Mouse (Mus musculus) embryonic facial prominence, embryonic 15.5 days (tissue): ENCODE measurements at regions not wholly inside any gene's neighbourhood (a gene's known extent, or its start where the extent isn't known, plus 50 kb on each side); places are given as distances from the start of the nearest gene placed in this dataset.

Experiments used
- ATAC-seq: fragments of 200-750 bp; cut with Nextera tagmentation; 2 replicates; pipeline ENCODE4 v1.8.0; 2017; ENCODE audit warnings: low read depth, moderate TSS enrichment; ENCODE audit not compliant: insufficient number of reproducible peaks, low FRiP score, low TSS enrichment
- H3K27ac ChIP-seq: fragments of 300-500 bp; sonication (generic); replicated peaks from 2 replicates; pipeline ENCODE4 v1.5.1; 2015; ENCODE audit warnings: mild to moderate bottlenecking, inconsistent platforms
- H3K27me3 ChIP-seq: fragments of 300-500 bp; sonication (generic); 2 replicates; pipeline ENCODE4 v1.6.1; 2015; ENCODE audit warnings: inconsistent platforms
- H3K36me3 ChIP-seq: fragments of 300-500 bp; sonication (generic); 2 replicates; pipeline ENCODE4 v1.6.1; 2015; ENCODE audit warnings: mild to moderate bottlenecking, inconsistent platforms
- H3K4me1 ChIP-seq: fragments of 300-500 bp; sonication (generic); 2 replicates; pipeline ENCODE4 v1.6.1; 2015; ENCODE audit warnings: inconsistent platforms
- H3K4me2 ChIP-seq: fragments of 300-500 bp; sonication (generic); replicated peaks from 2 replicates; pipeline ENCODE4 v1.6.1; 2015; ENCODE audit warnings: mild to moderate bottlenecking, inconsistent platforms
- H3K4me3 ChIP-seq: fragments of 300-500 bp; sonication (generic); replicated peaks from 2 replicates; pipeline ENCODE4 v1.5.1; 2015; ENCODE audit warnings: mild to moderate bottlenecking, inconsistent platforms
- H3K9ac ChIP-seq: fragments of 300-500 bp; sonication (generic); 2 replicates; pipeline ENCODE4 v1.6.1; 2015; ENCODE audit warnings: inconsistent platforms
- H3K9me3 ChIP-seq: fragments of 300-500 bp; sonication (generic); replicated peaks from 2 replicates; pipeline ENCODE4 v1.6.1; 2016; ENCODE audit warnings: inconsistent platforms
- WGBS: fragments of 180-500 bp; shearing (Covaris S2); methylation state at CpG from one replicate; pipeline ENCODE4 v1.1.7; 2015; 5-methylcytosine and 5-hydroxymethylcytosine counted together

- no peak for ATAC-seq
- no peaks in the 10 kb centered on the region for H3K9me3 ChIP-seq
- no peak overlapping the region for H3K4me2 ChIP-seq
- no peaks in the 10 kb centered on the region for H3K4me1 ChIP-seq
- no peaks in the 10 kb centered on the region for H3K36me3 ChIP-seq
- H3K27ac ChIP-seq = no peak overlapping the region
- no peaks in the 10 kb centered on the region for H3K27me3 ChIP-seq
- no peak overlapping the region for H3K4me3 ChIP-seq
- no peak overlapping the region for H3K9ac ChIP-seq
- 53% methylated on average over 9 of the region's 9 CpGs for WGBS
Measured at GRCm38 (mm10) chr12:99039497-99040322, 119.3 kb downstream of the Ttc8 start.

GRCm38 (mm10) chr12:99041606-99042005 lies 121.2 kb downstream of the Ttc8 start:
- Histone ChIP-seq H3K4me1 (no peaks in the 10 kb centered on the region), H3K36me3 (no peaks in the 10 kb centered on the region), H3K9me3 (no peaks in the 10 kb centered on the region), H3K27me3 (no peaks in the 10 kb centered on the region), H3K4me3 (no peak overlapping the region), H3K9ac (no peak overlapping the region), H3K27ac (no peak overlapping the region), H3K4me2 (no peak overlapping the region)
- 51% methylated on average over 4 of the region's 4 CpGs for WGBS
- ATAC-seq = no peak

DNA sequence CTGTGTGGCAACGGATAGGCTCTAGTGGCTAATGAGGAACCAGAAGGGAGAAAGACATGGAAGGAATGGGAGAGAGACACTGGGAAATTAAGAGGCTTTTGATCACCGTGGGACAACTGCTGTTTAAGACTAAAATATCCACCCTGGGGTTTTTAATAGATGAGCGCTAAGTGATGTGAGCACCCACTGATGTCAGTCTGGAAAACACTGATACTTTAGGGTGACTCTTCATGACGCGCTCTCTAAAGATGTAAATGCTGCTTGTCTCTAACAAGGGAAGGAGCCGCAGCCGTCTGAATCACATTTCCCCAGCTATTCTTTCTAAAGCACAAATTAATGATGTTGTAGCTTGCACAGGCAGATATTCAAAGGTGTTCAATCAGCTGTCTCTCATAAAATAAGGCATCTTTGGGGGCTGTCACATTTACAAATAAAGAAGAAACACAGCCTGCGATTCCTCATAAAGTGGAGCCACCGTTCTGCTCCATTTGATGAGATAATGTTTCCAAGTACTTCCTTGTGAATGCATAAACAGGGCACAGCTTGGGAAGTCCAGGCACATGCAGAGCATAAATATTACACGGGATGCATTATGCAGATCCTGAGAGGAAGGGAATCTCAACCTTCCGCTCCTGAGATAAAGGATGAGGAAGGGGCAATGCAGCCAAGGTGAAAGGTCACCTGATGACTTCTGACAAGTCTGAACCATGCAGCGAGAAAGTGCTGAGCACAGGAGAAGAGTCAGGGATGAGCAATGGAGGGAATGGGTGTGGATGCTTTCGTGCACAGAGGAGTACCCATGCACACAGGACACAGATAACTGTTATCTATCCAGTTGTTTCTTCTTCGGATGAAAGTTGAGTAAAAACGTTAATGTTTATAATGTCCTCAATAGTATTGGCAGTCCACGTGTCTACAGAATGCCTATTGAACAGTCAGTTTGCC lies 122.8 kb downstream of the Ttc8 start:
- H3K4me3 ChIP-seq = no peak overlapping the region
- no peaks in the 10 kb centered on the region for H3K9me3 ChIP-seq
- WGBS = 81% methylated on average over 16 of the region's 16 CpGs
- H3K9ac ChIP-seq = no peak overlapping the region
- no peak for ATAC-seq
- H3K36me3 ChIP-seq = no peaks in the 10 kb centered on the region
- no peak overlapping the region for H3K27ac ChIP-seq
- no peaks in the 10 kb centered on the region for H3K27me3 ChIP-seq
- no peaks in the 10 kb centered on the region for H3K4me1 ChIP-seq
- no peak overlapping the region for H3K4me2 ChIP-seq

GRCm38 (mm10) chr12:99044477-99044876 lies 124.1 kb downstream of the Ttc8 start:
- Histone ChIP-seq H3K27me3 (no peaks in the 10 kb centered on the region), H3K36me3 (no peaks in the 10 kb centered on the region), H3K9ac (no peak overlapping the region), H3K9me3 (no peaks in the 10 kb centered on the region), H3K4me2 (no peak overlapping the region), H3K4me1 (no peaks in the 10 kb centered on the region), H3K4me3 (no peak overlapping the region), H3K27ac (no peak overlapping the region)
- ATAC-seq = no peak
- whole genome bisulfite sequencing = 62% methylated on average over 5 of the region's 5 CpGs

GRCm38 (mm10) chr12:99050426-99050825 lies 130.1 kb downstream of the Ttc8 start:
- no peak for ATAC-seq
- H3K27me3 ChIP-seq = no peaks in the 10 kb centered on the region
- no peak overlapping the region for H3K4me2 ChIP-seq
- no peaks in the 10 kb centered on the region for H3K4me1 ChIP-seq
- no peak overlapping the region for H3K4me3 ChIP-seq
- no peak overlapping the region for H3K9ac ChIP-seq
- 60% methylated on average over 2 of the region's 2 CpGs for WGBS
- H3K27ac ChIP-seq = no peak overlapping the region
- H3K36me3 ChIP-seq = no peaks in the 10 kb centered on the region
- no peaks in the 10 kb centered on the region for H3K9me3 ChIP-seq

DNA sequence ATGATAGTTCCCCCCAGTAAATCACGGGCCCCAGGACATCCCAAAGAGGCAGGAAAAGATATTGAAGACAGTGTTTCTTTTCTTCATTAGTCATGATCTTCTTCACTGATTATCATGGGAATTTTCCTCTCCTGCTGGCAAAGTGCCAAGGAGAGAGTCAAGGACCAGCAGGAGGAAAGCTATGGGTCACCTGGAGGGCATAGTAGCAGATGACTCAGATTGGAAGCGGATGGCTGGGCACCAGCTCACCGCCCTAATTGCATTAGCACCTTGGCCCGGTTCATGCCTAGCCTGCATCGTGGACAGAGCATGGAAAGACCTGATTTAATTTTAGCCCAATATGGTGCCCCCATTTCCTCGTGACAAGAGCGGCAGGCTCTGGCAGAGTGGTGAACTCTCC lies 132.2 kb downstream of the Ttc8 start:
- Histone ChIP-seq H3K4me1 (no peaks in the 10 kb centered on the region), H3K4me2 (no peak overlapping the region), H3K27ac (no peak overlapping the region), H3K9ac (no peak overlapping the region), H3K9me3 (no peaks in the 10 kb centered on the region), H3K36me3 (no peaks in the 10 kb centered on the region), H3K27me3 (no peaks in the 10 kb centered on the region), H3K4me3 (no peak overlapping the region)
- WGBS = 79% methylated on average over 7 of the region's 7 CpGs
- no peak for ATAC-seq

GRCm38 (mm10) chr12:99057521-99057920 lies 137.1 kb downstream of the Ttc8 start:
- no peak overlapping the region for H3K27ac ChIP-seq
- H3K36me3 ChIP-seq = no peaks in the 10 kb centered on the region
- no peak overlapping the region for H3K4me3 ChIP-seq
- no peaks in the 10 kb centered on the region for H3K4me1 ChIP-seq
- H3K9me3 ChIP-seq = no peaks in the 10 kb centered on the region
- no peak overlapping the region for H3K4me2 ChIP-seq
- H3K9ac ChIP-seq = no peak overlapping the region
- WGBS = 85% methylated on average over 2 of the region's 2 CpGs
- H3K27me3 ChIP-seq = no peaks in the 10 kb centered on the region
- ATAC-seq = no peak

DNA sequence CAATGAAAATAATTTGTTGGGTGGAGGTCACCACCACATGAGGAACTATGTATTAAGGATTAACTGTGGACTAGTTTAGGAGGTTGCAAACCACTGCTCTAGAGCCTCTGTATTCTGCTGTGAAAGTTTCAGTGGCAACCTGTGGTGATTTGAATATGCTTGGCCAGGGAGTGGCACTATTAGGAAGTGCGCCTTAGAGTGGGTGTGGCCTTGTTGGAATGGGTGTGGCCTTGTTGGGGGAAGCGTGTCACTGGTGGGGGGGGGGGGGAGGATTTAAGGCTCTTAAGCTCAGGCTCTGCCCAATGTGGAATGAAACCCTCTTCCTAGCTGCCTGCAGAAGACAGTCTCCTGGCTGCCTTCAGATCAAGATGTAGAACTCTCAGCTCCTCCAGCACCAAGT lies 138.5 kb downstream of the Ttc8 start:
- Histone ChIP-seq H3K4me3 (no peak overlapping the region), H3K4me1 (peaks cover 7% of the 10 kb centered on the region; the same call in 1 of the 2 replicates), H3K36me3 (no peaks in the 10 kb centered on the region), H3K9ac (no peak overlapping the region), H3K27me3 (no peaks in the 10 kb centered on the region), H3K9me3 (no peaks in the 10 kb centered on the region), H3K27ac (no peak overlapping the region), H3K4me2 (no peak overlapping the region)
- ATAC-seq = no peak
- WGBS = 77% methylated on average over 2 of the region's 2 CpGs

DNA sequence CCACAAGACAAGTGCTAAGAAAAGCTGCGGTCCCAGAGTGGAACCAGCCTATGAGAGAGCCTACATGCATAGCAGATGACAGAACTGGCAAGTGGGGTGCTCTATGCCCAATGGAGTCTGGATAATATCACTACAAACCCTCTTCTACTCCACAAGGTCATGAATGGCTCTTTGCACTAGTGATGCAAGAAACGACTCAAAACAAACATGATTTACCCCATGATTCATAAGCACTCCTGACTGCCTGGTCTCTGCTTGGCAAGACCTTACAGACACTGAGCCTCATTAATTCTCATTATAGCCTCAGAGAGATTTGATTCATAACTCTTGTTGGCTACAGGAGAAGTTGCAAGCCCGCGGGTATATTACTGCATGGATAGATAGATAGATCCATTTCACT lies 139.1 kb downstream of the Ttc8 start:
- Histone ChIP-seq H3K4me3 (no peak overlapping the region), H3K4me1 (peaks cover 9% of the 10 kb centered on the region; the same call in 1 of the 2 replicates), H3K27me3 (no peaks in the 10 kb centered on the region), H3K9me3 (no peaks in the 10 kb centered on the region), H3K27ac (no peak overlapping the region), H3K36me3 (no peaks in the 10 kb centered on the region), H3K9ac (no peak overlapping the region), H3K4me2 (no peak overlapping the region)
- no peak for ATAC-seq
- WGBS = 92% methylated on average over 4 of the region's 4 CpGs

- ATAC-seq = no peak
- no peaks in the 10 kb centered on the region for H3K36me3 ChIP-seq
- peaks cover 9% of the 10 kb centered on the region; the same call in 1 of the 2 replicates for H3K4me1 ChIP-seq
- H3K4me3 ChIP-seq = no peak overlapping the region
- no peak overlapping the region for H3K4me2 ChIP-seq
- 42% methylated on average over 2 of the region's 2 CpGs for WGBS
- no peaks in the 10 kb centered on the region for H3K9me3 ChIP-seq
- no peaks in the 10 kb centered on the region for H3K27me3 ChIP-seq
- H3K9ac ChIP-seq = no peak overlapping the region
- no peak overlapping the region for H3K27ac ChIP-seq
Measured at GRCm38 (mm10) chr12:99060702-99061101, 140.3 kb downstream of the Ttc8 start.

- H3K4me3 ChIP-seq = no peak overlapping the region
- no peaks in the 10 kb centered on the region for H3K9me3 ChIP-seq
- H3K36me3 ChIP-seq = no peaks in the 10 kb centered on the region
- no peak overlapping the region for H3K27ac ChIP-seq
- no peak; the same call in 1 of the 2 replicates for ATAC-seq
- WGBS = 53% methylated on average over 3 of the region's 3 CpGs
- H3K4me2 ChIP-seq = no peak overlapping the region
- peaks cover 11% of the 10 kb centered on the region; the same call in 1 of the 2 replicates for H3K4me1 ChIP-seq
- no peaks in the 10 kb centered on the region for H3K27me3 ChIP-seq
- no peak overlapping the region for H3K9ac ChIP-seq
Measured at GRCm38 (mm10) chr12:99063441-99063840, 143.1 kb downstream of the Ttc8 start.
